Mouse (Mus musculus) liver, embryonic 13.5 days (tissue): ENCODE results near the gene Zfp874b. TPM values are rescaled to one million over a fixed set of nuclear protein-coding genes. Genes with fewer than 3 reads are reported as not detected.
"Not testable (repeated sequence)": the region's sequence is repeated elsewhere in the genome, so short reads cannot be mapped to it uniquely, and the experiment has no call there.

ENCODE experiments used
- ATAC-seq: fragments of 200-750 bp; cut with Nextera tagmentation; 2 replicates; pipeline ENCODE4 v1.8.0; 2017; ENCODE audit warnings: low read depth, mild to moderate bottlenecking, moderate number of reproducible peaks, moderate library complexity
- DNase-seq: peaks from one replicate; pipeline ENCODE4 v3.0.0; 2022
- H3K27ac ChIP-seq: fragments of 300-500 bp; sonication (generic); 2 replicates; pipeline ENCODE4 v1.5.1; 2015; ENCODE audit warnings: moderate library complexity, mild to moderate bottlenecking, inconsistent platforms
- H3K27me3 ChIP-seq: fragments of 300-500 bp; sonication (generic); 2 replicates; pipeline ENCODE4 v1.6.1; 2015; ENCODE audit warnings: mild to moderate bottlenecking, inconsistent platforms
- H3K36me3 ChIP-seq: fragments of 300-500 bp; sonication (generic); 2 replicates; pipeline ENCODE4 v1.6.1; 2015; ENCODE audit warnings: mild to moderate bottlenecking, inconsistent platforms
- H3K4me1 ChIP-seq: fragments of 300-500 bp; sonication (generic); replicated peaks from 2 replicates; pipeline ENCODE4 v1.6.1; 2015; ENCODE audit warnings: inconsistent platforms
- H3K4me2 ChIP-seq: fragments of 300-500 bp; sonication (generic); 2 replicates; pipeline ENCODE4 v1.6.1; 2015; ENCODE audit warnings: inconsistent platforms, mild to moderate bottlenecking, moderate library complexity
- H3K4me3 ChIP-seq: fragments of 300-500 bp; sonication (generic); replicated peaks from 2 replicates; pipeline ENCODE4 v1.5.1; 2015; ENCODE audit warnings: mild to moderate bottlenecking, inconsistent platforms
- H3K9ac ChIP-seq: fragments of 300-500 bp; sonication (generic); 2 replicates; pipeline ENCODE4 v1.6.1; 2015; ENCODE audit warnings: mild to moderate bottlenecking, inconsistent platforms
- H3K9me3 ChIP-seq: fragments of 300-500 bp; sonication (generic); replicated peaks from 2 replicates; pipeline ENCODE4 v1.6.1; 2016; ENCODE audit warnings: inconsistent platforms
- WGBS: fragments of 180-500 bp; shearing (Covaris S2); methylation state at CpG from one replicate; pipeline ENCODE4 v1.1.7; 2015; ENCODE audit not compliant: insufficient replicate concordance; 5-methylcytosine and 5-hydroxymethylcytosine counted together
- polyA plus RNA-seq: library from polyadenylated mRNA; unstranded; fragments of >200 nt; fragmentation: Nextera tagmentation; extraction: Ambion mirVana; gene quantifications from 2 replicates; pipeline ENCODE4 v1.2.1, GENCODE M21; 2015

Zfp874b gene
- polyA plus RNA-seq: 3.3 and 3.8 TPM in 2 replicates

- no peaks in the 10 kb centered on the region for H3K9me3 ChIP-seq
- no peaks in the 10 kb centered on the region for H3K27me3 ChIP-seq
- peak within 1 kb of the TSS; percentile 79 for H3K9ac ChIP-seq
- no peaks in the 10 kb centered on the region for H3K36me3 ChIP-seq
- peak within 1 kb of the TSS; percentile 76 for H3K4me2 ChIP-seq
- ATAC-seq (peak; percentile 94), DNase-seq (peak; percentile 79)
- peaks cover 21% of the 10 kb centered on the region for H3K4me1 ChIP-seq
- H3K4me3 ChIP-seq: peak within 1 kb of the TSS; percentile 75
- peak within 1 kb of the TSS; percentile 87 for H3K27ac ChIP-seq
- 2% methylated on average over 20 of the region's 20 CpGs for WGBS
Observed at GRCm38 (mm10) chr13:67483625-67484423, at the start of gene Zfp874b. Zfp874b (minus strand) TSS chr13:67484258.

- no peak overlapping the region for H3K9ac ChIP-seq
- H3K27me3 ChIP-seq: no peaks in the 10 kb centered on the region
- no peak for DNase-seq
- no peak overlapping the region for H3K27ac ChIP-seq
- 54% methylated on average over 3 of the region's 3 CpGs for WGBS
- ATAC-seq: no peak
- no peaks in the 10 kb centered on the region for H3K9me3 ChIP-seq
- H3K36me3 ChIP-seq: no peaks in the 10 kb centered on the region
- no peak overlapping the region for H3K4me2 ChIP-seq
- peaks cover 25% of the 10 kb centered on the region for H3K4me1 ChIP-seq
- H3K4me3 ChIP-seq: no peak overlapping the region
Observed at GRCm38 (mm10) chr13:67527049-67527730, 43.1 kb upstream of the Zfp874b start.

GRCm38 (mm10) chr13:67525753-67526410, 41.8 kb upstream of the Zfp874b start, which contains the start of the genes Gm26965 and Zfp87:
Gm26965 (minus strand) TSS chr13:67526151.
Zfp87 (minus strand) TSS chr13:67526177.
- peak within 1 kb of the TSS; percentile 74 for H3K4me3 ChIP-seq
- peak within 1 kb of the TSS; percentile 76 for H3K9ac ChIP-seq
- DNase-seq (peak; percentile 86), ATAC-seq (peak; percentile 99)
- H3K27ac ChIP-seq: peak within 1 kb of the TSS; percentile 72
- no peaks in the 10 kb centered on the region for H3K9me3 ChIP-seq
- H3K4me2 ChIP-seq: peak within 1 kb of the TSS; percentile 89
- H3K36me3 ChIP-seq: peaks cover 2% of the 10 kb centered on the region
- H3K27me3 ChIP-seq: no peaks in the 10 kb centered on the region
- under 1% methylated on average over 27 of the region's 27 CpGs for WGBS
- H3K4me1 ChIP-seq: peaks cover 25% of the 10 kb centered on the region

GRCm38 (mm10) chr13:67500908-67501307, 16.9 kb upstream of the Zfp874b start:
- Histone ChIP-seq H3K9ac (no peak overlapping the region), H3K9me3 (no peaks in the 10 kb centered on the region), H3K4me1 (peaks cover 12% of the 10 kb centered on the region), H3K27me3 (no peaks in the 10 kb centered on the region), H3K4me2 (no peak overlapping the region; the same call in 1 of the 2 replicates), H3K4me3 (peak overlapping the region; percentile 72; the same call in 1 of the 2 replicates), H3K27ac (no peak overlapping the region), H3K36me3 (no peaks in the 10 kb centered on the region)
- DNase-seq (no peak), ATAC-seq (no peak)
- WGBS: 66% methylated on average over 1 of the region's 1 CpGs

GRCm38 (mm10) chr13:67500084-67500719, 16.1 kb upstream of the Zfp874b start, which contains the start of gene Zfp58:
Zfp58 (minus strand) TSS chr13:67500555.
- peak; percentile 93 for ATAC-seq
- H3K27ac ChIP-seq: peak within 1 kb of the TSS; percentile 53; the same call in 1 of the 2 replicates
- peak within 1 kb of the TSS; percentile 76 for H3K9ac ChIP-seq
- WGBS: under 1% methylated on average over 22 of the region's 22 CpGs
- H3K36me3 ChIP-seq: 0 out of 2 replicates have a peak, but pooled peaks cover 2% of the 10 kb centered on the region
- H3K9me3 ChIP-seq: no peaks in the 10 kb centered on the region
- H3K4me1 ChIP-seq: peaks cover 12% of the 10 kb centered on the region
- H3K4me3 ChIP-seq: peak within 1 kb of the TSS; percentile 72
- peak; percentile 69 for DNase-seq
- peak within 1 kb of the TSS; percentile 78 for H3K4me2 ChIP-seq
- no peaks in the 10 kb centered on the region for H3K27me3 ChIP-seq

GRCm38 (mm10) chr13:67495631-67496030, 11.6 kb upstream of the Zfp874b start:
- H3K36me3 ChIP-seq: peaks cover 30% of the 10 kb centered on the region
- no peak overlapping the region for H3K9ac ChIP-seq

GRCm38 (mm10) chr13:67484424-67484811, 360 bp upstream of the Zfp874b start:
- no peak for DNase-seq
- Histone ChIP-seq H3K4me1 (peaks cover 21% of the 10 kb centered on the region), H3K36me3 (no peaks in the 10 kb centered on the region), H3K4me2 (peak overlapping the region; percentile 76), H3K4me3 (peak overlapping the region; percentile 75), H3K9ac (peak overlapping the region; percentile 79), H3K27ac (peak overlapping the region; percentile 41; the same call in 1 of the 2 replicates), H3K27me3 (no peaks in the 10 kb centered on the region), H3K9me3 (no peaks in the 10 kb centered on the region)
- WGBS: 27% methylated on average over 8 of the region's 8 CpGs
- peak; percentile 22; the same call in 1 of the 2 replicates for ATAC-seq

More at GRCm38 (mm10) chr13:67495631-67496030, 11.6 kb upstream of the Zfp874b start:
- peaks cover 12% of the 10 kb centered on the region for H3K4me1 ChIP-seq
- no peak overlapping the region for H3K4me2 ChIP-seq
- WGBS: 65% methylated on average over 1 of the region's 1 CpGs
- H3K27me3 ChIP-seq: no peaks in the 10 kb centered on the region
- no peak for DNase-seq
- no peak for ATAC-seq
- no peak overlapping the region for H3K4me3 ChIP-seq
- H3K27ac ChIP-seq: no peak overlapping the region
- H3K9me3 ChIP-seq: 0 out of 2 replicates have a peak, but pooled peaks cover 8% of the 10 kb centered on the region

GRCm38 (mm10) chr13:67481528-67481927, 2.5 kb downstream of the Zfp874b start:
- 0 out of 2 replicates have a peak overlapping the region, but pooled peaks have one; percentile 0 for H3K4me2 ChIP-seq
- H3K4me1 ChIP-seq: peaks cover 21% of the 10 kb centered on the region
- peaks cover 4% of the 10 kb centered on the region; the same call in 1 of the 2 replicates for H3K36me3 ChIP-seq
- H3K9ac ChIP-seq: no peak overlapping the region
- ATAC-seq: no peak
- no peak for DNase-seq
- no peak overlapping the region for H3K4me3 ChIP-seq
- H3K27me3 ChIP-seq: no peaks in the 10 kb centered on the region
- H3K27ac ChIP-seq: no peak overlapping the region
- 57% methylated on average over 4 of the region's 4 CpGs for WGBS
- H3K9me3 ChIP-seq: no peaks in the 10 kb centered on the region

GRCm38 (mm10) chr13:67469274-67469673, 14.8 kb downstream of the Zfp874b start:
- Histone ChIP-seq H3K9ac (no peak overlapping the region), H3K4me1 (no peaks in the 10 kb centered on the region), H3K9me3 (0 out of 2 replicates have a peak, but pooled peaks cover 5% of the 10 kb centered on the region), H3K4me3 (no peak overlapping the region), H3K36me3 (peaks cover 28% of the 10 kb centered on the region), H3K4me2 (no peak overlapping the region), H3K27ac (no peak overlapping the region), H3K27me3 (no peaks in the 10 kb centered on the region)
- DNase-seq (no peak), ATAC-seq (peak; percentile 26; the same call in 1 of the 2 replicates)
- 60% methylated on average over 3 of the region's 3 CpGs for WGBS

- not testable (repeated sequence) for DNase-seq, H3K27ac ChIP-seq, ATAC-seq, H3K9me3 ChIP-seq, H3K27me3 ChIP-seq, H3K4me1 ChIP-seq, H3K4me3 ChIP-seq, H3K9ac ChIP-seq, H3K36me3 ChIP-seq, H3K4me2 ChIP-seq
- WGBS: 18% methylated on average over 3 of the region's 5 CpGs
Observed at GRCm38 (mm10) chr13:67463506-67464185, 20.4 kb downstream of the Zfp874b start.
